Mouse (Mus musculus): ENCODE data around the gene Adprhl1. TPM values are rescaled to one million over a fixed set of nuclear protein-coding genes. Genes with fewer than 3 reads are reported as not detected.

Gene Adprhl1
- not detected for polyA plus RNA-seq (2014; fragmentation: Illumina TruSeq; extraction: RNeasy Lipid Tissue Mini Kit (QIAGEN cat#74804); ENCODE audit: low read depth, low replicate concordance)

GRCm38 (mm10) chr8:13254019-13254418 is at the start of gene Adprhl1:
TSS of gene Adprhl1 (minus strand) at chr8:13254162.

GRCm38 (mm10) chr8:13287692-13288623 is 34.0 kb upstream of the Adprhl1 start, which contains the start of the genes Dcun1d2 and Tmco3:
TSS of gene Dcun1d2 (minus strand) at chr8:13288131.
TSS of gene Tmco3 (plus strand) at chr8:13288190.

GRCm38 (mm10) chr8:13200301-13201012 is 53.5 kb downstream of the Adprhl1 start, which contains the start of gene Grtp1:
TSS of gene Grtp1 (minus strand) at chr8:13200620.

Other genes starting within 250 kb of the Adprhl1 start
- 0.91 TPM for gene F7, start 228.1 kb downstream of the Adprhl1 start, polyA plus RNA-seq (2014; fragmentation: Illumina TruSeq; extraction: RNeasy Lipid Tissue Mini Kit (QIAGEN cat#74804); ENCODE audit: low read depth, low replicate concordance)
- gene F10, start 216.9 kb downstream of the Adprhl1 start, polyA plus RNA-seq (2014; fragmentation: Illumina TruSeq; extraction: RNeasy Lipid Tissue Mini Kit (QIAGEN cat#74804); ENCODE audit: low read depth, low replicate concordance), result 1.1 TPM
- 0.97 TPM for gene Proz, start 193.2 kb downstream of the Adprhl1 start, polyA plus RNA-seq (2014; fragmentation: Illumina TruSeq; extraction: RNeasy Lipid Tissue Mini Kit (QIAGEN cat#74804); ENCODE audit: low read depth, low replicate concordance)
- gene Pcid2, start 148.7 kb downstream of the Adprhl1 start, polyA plus RNA-seq (2014; fragmentation: Illumina TruSeq; extraction: RNeasy Lipid Tissue Mini Kit (QIAGEN cat#74804); ENCODE audit: low read depth, low replicate concordance), result 18.5 TPM
- gene Cul4a, start 148.5 kb downstream of the Adprhl1 start, polyA plus RNA-seq (2014; fragmentation: Illumina TruSeq; extraction: RNeasy Lipid Tissue Mini Kit (QIAGEN cat#74804); ENCODE audit: low read depth, low replicate concordance), result 53.9 TPM
- gene Lamp1, start 95.0 kb downstream of the Adprhl1 start, polyA plus RNA-seq (2014; fragmentation: Illumina TruSeq; extraction: RNeasy Lipid Tissue Mini Kit (QIAGEN cat#74804); ENCODE audit: low read depth, low replicate concordance), result 773 TPM
- gene Grtp1, start 53.5 kb downstream of the Adprhl1 start, polyA plus RNA-seq (2014; fragmentation: Illumina TruSeq; extraction: RNeasy Lipid Tissue Mini Kit (QIAGEN cat#74804); ENCODE audit: low read depth, low replicate concordance), result 14.5 TPM
- 14.8 TPM for gene Dcun1d2, start 34.0 kb upstream of the Adprhl1 start, polyA plus RNA-seq (2014; fragmentation: Illumina TruSeq; extraction: RNeasy Lipid Tissue Mini Kit (QIAGEN cat#74804); ENCODE audit: low read depth, low replicate concordance)
- 17.6 TPM for gene Tmco3, start 34.0 kb upstream of the Adprhl1 start, polyA plus RNA-seq (2014; fragmentation: Illumina TruSeq; extraction: RNeasy Lipid Tissue Mini Kit (QIAGEN cat#74804); ENCODE audit: low read depth, low replicate concordance)
- gene Tfdp1, start 84.6 kb upstream of the Adprhl1 start, polyA plus RNA-seq (2014; fragmentation: Illumina TruSeq; extraction: RNeasy Lipid Tissue Mini Kit (QIAGEN cat#74804); ENCODE audit: low read depth, low replicate concordance), result 38.7 TPM
- not detected for gene Atp4b, start 142.7 kb upstream of the Adprhl1 start, polyA plus RNA-seq (2014; fragmentation: Illumina TruSeq; extraction: RNeasy Lipid Tissue Mini Kit (QIAGEN cat#74804); ENCODE audit: low read depth, low replicate concordance)
- 0.04 TPM for gene Grk1, start 150.9 kb upstream of the Adprhl1 start, polyA plus RNA-seq (2014; fragmentation: Illumina TruSeq; extraction: RNeasy Lipid Tissue Mini Kit (QIAGEN cat#74804); ENCODE audit: low read depth, low replicate concordance)
- 2.5 TPM for gene Tmem255b, start 181.0 kb upstream of the Adprhl1 start, polyA plus RNA-seq (2014; fragmentation: Illumina TruSeq; extraction: RNeasy Lipid Tissue Mini Kit (QIAGEN cat#74804); ENCODE audit: low read depth, low replicate concordance)
- gene Gas6, start 240.3 kb upstream of the Adprhl1 start, polyA plus RNA-seq (2014; fragmentation: Illumina TruSeq; extraction: RNeasy Lipid Tissue Mini Kit (QIAGEN cat#74804); ENCODE audit: low read depth, low replicate concordance), result 165 TPM

Measured in adipose tissue, adult 10 weeks (tissue).